Mouse (Mus musculus): ENCODE results near the gene Lrrn3. TPM values are rescaled to one million over a fixed set of nuclear protein-coding genes. Genes with fewer than 3 reads are reported as not detected.

Gene Lrrn3
- 0.13 TPM for polyA plus RNA-seq (2012; fragmentation: generic; extraction: Trizol)

GRCm38 (mm10) chr12:41486331-41486730 is at the start of gene Lrrn3:
TSS of gene Lrrn3 (minus strand) at chr12:41486431.
- no peak for TF ChIP-seq POLR2AphosphoS2 (IDR thresholded peaks at IDR 0.05; ENCODE audit: insufficient read length, low read depth)
- TF ChIP-seq MAX (IDR thresholded peaks at IDR 0.05; ENCODE audit: low read depth): no peak
- TF ChIP-seq E2F4 (IDR thresholded peaks at IDR 0.05; ENCODE audit: insufficient read depth): no peak
- no peak for TF ChIP-seq REST (IDR thresholded peaks at IDR 0.05; ENCODE audit: insufficient read depth, insufficient read length)
- TF ChIP-seq TCF12 (IDR thresholded peaks at IDR 0.05; ENCODE audit: insufficient read depth, poor library complexity, severe bottlenecking): no peak
- TF ChIP-seq MYOD1 (IDR thresholded peaks at IDR 0.05; ENCODE audit: control insufficient read depth in 1 of 3, insufficient read length in 2 of 3, low read depth in 2 of 3): no peak
- no peak for TF ChIP-seq USF1 (IDR thresholded peaks at IDR 0.05; ENCODE audit: low read depth)
- TF ChIP-seq POLR2A (IDR thresholded peaks at IDR 0.05; ENCODE audit: insufficient read length, low read depth): no peak
- no peaks in the 10 kb centered on the region for H3K79me2 ChIP-seq (ENCODE audit: control insufficient read depth, insufficient read depth)
- H3K27me3 ChIP-seq (ENCODE audit: control insufficient read depth, insufficient read depth, insufficient read length): no peaks in the 10 kb centered on the region
- H3K36me3 ChIP-seq (ENCODE audit: control insufficient read depth, insufficient read depth): no peaks in the 10 kb centered on the region
- H3ac ChIP-seq (ENCODE audit: control insufficient read depth, insufficient read length): no peak within 1 kb of the TSS
- H3K4me2 ChIP-seq (ENCODE audit: low read depth): peak within 1 kb of the TSS; percentile 88
- peak within 1 kb of the TSS; percentile 13 for H3K4me3 ChIP-seq

- H3K79me2 ChIP-seq (ENCODE audit: control insufficient read depth, insufficient read depth): no peaks in the 10 kb centered on the region
Measured at GRCm38 (mm10) chr12:41528410-41528809, 42.2 kb upstream of the Lrrn3 start.

GRCm38 (mm10) chr12:41526688-41527087 is 40.5 kb upstream of the Lrrn3 start:
- Histone ChIP-seq H3K27me3 (ENCODE audit: control insufficient read depth, insufficient read depth, insufficient read length) (no peaks in the 10 kb centered on the region), H3K4me2 (ENCODE audit: low read depth) (no peak overlapping the region), H3K36me3 (ENCODE audit: control insufficient read depth, insufficient read depth) (no peaks in the 10 kb centered on the region), H3ac (ENCODE audit: control insufficient read depth, insufficient read length) (no peak overlapping the region), H3K79me2 (ENCODE audit: control insufficient read depth, insufficient read depth) (no peaks in the 10 kb centered on the region), H3K4me3 (no peak overlapping the region)
- TF ChIP-seq SRF (IDR thresholded peaks at IDR 0.05; ENCODE audit: control insufficient read depth, insufficient read length, low read depth) (no peak), MAX (IDR thresholded peaks at IDR 0.05; ENCODE audit: low read depth) (no peak), CEBPB (IDR thresholded peaks at IDR 0.05; ENCODE audit: insufficient read depth, poor library complexity, severe bottlenecking) (no peak), USF1 (IDR thresholded peaks at IDR 0.05; ENCODE audit: low read depth) (no peak), TCF3 (IDR thresholded peaks at IDR 0.05; ENCODE audit: insufficient read length, low read depth) (no peak), MYOG (IDR thresholded peaks at IDR 0.05; ENCODE audit: control insufficient read depth in 1 of 3, insufficient read depth in 1 of 3, insufficient read length in 2 of 3, low read depth in 2 of 3) (no peak), E2F4 (IDR thresholded peaks at IDR 0.05; ENCODE audit: insufficient read depth) (no peak), POLR2A (IDR thresholded peaks at IDR 0.05; ENCODE audit: insufficient read length, low read depth) (no peak), TCF12 (IDR thresholded peaks at IDR 0.05; ENCODE audit: insufficient read depth, poor library complexity, severe bottlenecking) (no peak), REST (IDR thresholded peaks at IDR 0.05; ENCODE audit: insufficient read depth, insufficient read length) (no peak), POLR2AphosphoS2 (IDR thresholded peaks at IDR 0.05; ENCODE audit: insufficient read length, low read depth) (no peak), MYOD1 (IDR thresholded peaks at IDR 0.05; ENCODE audit: control insufficient read depth in 1 of 3, insufficient read length in 2 of 3, low read depth in 2 of 3) (no peak)

More at GRCm38 (mm10) chr12:41528410-41528809, 42.2 kb upstream of the Lrrn3 start:
- TF ChIP-seq SRF (IDR thresholded peaks at IDR 0.05; ENCODE audit: control insufficient read depth, insufficient read length, low read depth): no peak
- no peak for TF ChIP-seq TCF12 (IDR thresholded peaks at IDR 0.05; ENCODE audit: insufficient read depth, poor library complexity, severe bottlenecking)
- no peak for TF ChIP-seq E2F4 (IDR thresholded peaks at IDR 0.05; ENCODE audit: insufficient read depth)
- no peak for TF ChIP-seq MYOG (IDR thresholded peaks at IDR 0.05; ENCODE audit: control insufficient read depth in 1 of 3, insufficient read depth in 1 of 3, insufficient read length in 2 of 3, low read depth in 2 of 3)
- TF ChIP-seq USF1 (IDR thresholded peaks at IDR 0.05; ENCODE audit: low read depth): no peak
- TF ChIP-seq MAX (IDR thresholded peaks at IDR 0.05; ENCODE audit: low read depth): no peak
- TF ChIP-seq CEBPB (IDR thresholded peaks at IDR 0.05; ENCODE audit: insufficient read depth, poor library complexity, severe bottlenecking): no peak
- no peak for TF ChIP-seq POLR2AphosphoS2 (IDR thresholded peaks at IDR 0.05; ENCODE audit: insufficient read length, low read depth)
- no peaks in the 10 kb centered on the region for H3K27me3 ChIP-seq (ENCODE audit: control insufficient read depth, insufficient read depth, insufficient read length)
- no peak overlapping the region for H3K4me3 ChIP-seq
- H3K4me2 ChIP-seq (ENCODE audit: low read depth): no peak overlapping the region
- no peak overlapping the region for H3ac ChIP-seq (ENCODE audit: control insufficient read depth, insufficient read length)
- no peaks in the 10 kb centered on the region for H3K36me3 ChIP-seq (ENCODE audit: control insufficient read depth, insufficient read depth)

- H3K4me2 ChIP-seq (ENCODE audit: low read depth): no peak overlapping the region
- H3ac ChIP-seq (ENCODE audit: control insufficient read depth, insufficient read length): no peak overlapping the region
- H3K79me2 ChIP-seq (ENCODE audit: control insufficient read depth, insufficient read depth): no peaks in the 10 kb centered on the region
- H3K36me3 ChIP-seq (ENCODE audit: control insufficient read depth, insufficient read depth): no peaks in the 10 kb centered on the region
- no peaks in the 10 kb centered on the region for H3K27me3 ChIP-seq (ENCODE audit: control insufficient read depth, insufficient read depth, insufficient read length)
- H3K4me3 ChIP-seq: no peak overlapping the region
- TF ChIP-seq USF1 (IDR thresholded peaks at IDR 0.05; ENCODE audit: low read depth) (no peak), MAX (IDR thresholded peaks at IDR 0.05; ENCODE audit: low read depth) (no peak), MYOG (IDR thresholded peaks at IDR 0.05; ENCODE audit: control insufficient read depth in 1 of 3, insufficient read depth in 1 of 3, insufficient read length in 2 of 3, low read depth in 2 of 3) (no peak), SRF (IDR thresholded peaks at IDR 0.05; ENCODE audit: control insufficient read depth, insufficient read length, low read depth) (no peak), TCF3 (IDR thresholded peaks at IDR 0.05; ENCODE audit: insufficient read length, low read depth) (no peak), POLR2AphosphoS2 (IDR thresholded peaks at IDR 0.05; ENCODE audit: insufficient read length, low read depth) (no peak), TCF12 (IDR thresholded peaks at IDR 0.05; ENCODE audit: insufficient read depth, poor library complexity, severe bottlenecking) (no peak), POLR2A (IDR thresholded peaks at IDR 0.05; ENCODE audit: insufficient read length, low read depth) (no peak), CEBPB (IDR thresholded peaks at IDR 0.05; ENCODE audit: insufficient read depth, poor library complexity, severe bottlenecking) (no peak), E2F4 (IDR thresholded peaks at IDR 0.05; ENCODE audit: insufficient read depth) (no peak), MYOD1 (IDR thresholded peaks at IDR 0.05; ENCODE audit: control insufficient read depth in 1 of 3, insufficient read length in 2 of 3, low read depth in 2 of 3) (no peak), REST (IDR thresholded peaks at IDR 0.05; ENCODE audit: insufficient read depth, insufficient read length) (no peak)
Measured at GRCm38 (mm10) chr12:41521671-41522070, 35.4 kb upstream of the Lrrn3 start.

- H3K36me3 ChIP-seq (ENCODE audit: control insufficient read depth, insufficient read depth): no peaks in the 10 kb centered on the region
- no peak overlapping the region for H3K4me3 ChIP-seq
- no peaks in the 10 kb centered on the region for H3K79me2 ChIP-seq (ENCODE audit: control insufficient read depth, insufficient read depth)
- H3ac ChIP-seq (ENCODE audit: control insufficient read depth, insufficient read length): no peak overlapping the region
- TF ChIP-seq SRF (IDR thresholded peaks at IDR 0.05; ENCODE audit: control insufficient read depth, insufficient read length, low read depth) (no peak), TCF12 (IDR thresholded peaks at IDR 0.05; ENCODE audit: insufficient read depth, poor library complexity, severe bottlenecking) (no peak), USF1 (IDR thresholded peaks at IDR 0.05; ENCODE audit: low read depth) (no peak), POLR2A (IDR thresholded peaks at IDR 0.05; ENCODE audit: insufficient read length, low read depth) (no peak), MYOD1 (IDR thresholded peaks at IDR 0.05; ENCODE audit: control insufficient read depth in 1 of 3, insufficient read length in 2 of 3, low read depth in 2 of 3) (no peak), REST (IDR thresholded peaks at IDR 0.05; ENCODE audit: insufficient read depth, insufficient read length) (no peak), CEBPB (IDR thresholded peaks at IDR 0.05; ENCODE audit: insufficient read depth, poor library complexity, severe bottlenecking) (no peak), TCF3 (IDR thresholded peaks at IDR 0.05; ENCODE audit: insufficient read length, low read depth) (no peak), MAX (IDR thresholded peaks at IDR 0.05; ENCODE audit: low read depth) (no peak)
- no peaks in the 10 kb centered on the region for H3K27me3 ChIP-seq (ENCODE audit: control insufficient read depth, insufficient read depth, insufficient read length)
- H3K4me2 ChIP-seq (ENCODE audit: low read depth): no peak overlapping the region
Measured at GRCm38 (mm10) chr12:41520326-41520725, 34.1 kb upstream of the Lrrn3 start.
